Mouse (Mus musculus) frontal cortex, postnatal 36 days (tissue): ENCODE measurements around the gene Aqr.

Experiments
- DNase-seq, 2 experiments: peaks; one replicate each; pipeline ENCODE4 v3.0.0; 2022; ENCODE audit warnings: low spot score in 2 of 2

The Aqr gene

GRCm38 (mm10) chr2:114060071-114060591, 126.7 kb downstream of the Aqr start:
- DNase-seq = no peak

GRCm38 (mm10) chr2:114059608-114060007, 127.2 kb downstream of the Aqr start:
- DNase-seq = no peak

- no peak for DNase-seq
Measured at GRCm38 (mm10) chr2:114058226-114058796, 128.5 kb downstream of the Aqr start.

GRCm38 (mm10) chr2:114057303-114057853, 129.4 kb downstream of the Aqr start:
- DNase-seq = no peak

GRCm38 (mm10) chr2:114054129-114054528, 132.7 kb downstream of the Aqr start:
- no peak for DNase-seq

GRCm38 (mm10) chr2:114052696-114053598, 133.9 kb downstream of the Aqr start, which contains the start of gene Actc1:
TSS of gene Actc1 (minus strand) at chr2:114053548.
- DNase-seq = no peak

GRCm38 (mm10) chr2:114051871-114052241, 135.0 kb downstream of the Aqr start:
- DNase-seq = no peak
